Mouse (Mus musculus) kidney, adult 8-10 months (tissue): ENCODE data around the gene 4930550C14Rik.

Experiments
- DNase-seq, 2 experiments: peaks; one replicate each; pipeline ENCODE4 v3.0.0; 2022

Gene 4930550C14Rik

DNA sequence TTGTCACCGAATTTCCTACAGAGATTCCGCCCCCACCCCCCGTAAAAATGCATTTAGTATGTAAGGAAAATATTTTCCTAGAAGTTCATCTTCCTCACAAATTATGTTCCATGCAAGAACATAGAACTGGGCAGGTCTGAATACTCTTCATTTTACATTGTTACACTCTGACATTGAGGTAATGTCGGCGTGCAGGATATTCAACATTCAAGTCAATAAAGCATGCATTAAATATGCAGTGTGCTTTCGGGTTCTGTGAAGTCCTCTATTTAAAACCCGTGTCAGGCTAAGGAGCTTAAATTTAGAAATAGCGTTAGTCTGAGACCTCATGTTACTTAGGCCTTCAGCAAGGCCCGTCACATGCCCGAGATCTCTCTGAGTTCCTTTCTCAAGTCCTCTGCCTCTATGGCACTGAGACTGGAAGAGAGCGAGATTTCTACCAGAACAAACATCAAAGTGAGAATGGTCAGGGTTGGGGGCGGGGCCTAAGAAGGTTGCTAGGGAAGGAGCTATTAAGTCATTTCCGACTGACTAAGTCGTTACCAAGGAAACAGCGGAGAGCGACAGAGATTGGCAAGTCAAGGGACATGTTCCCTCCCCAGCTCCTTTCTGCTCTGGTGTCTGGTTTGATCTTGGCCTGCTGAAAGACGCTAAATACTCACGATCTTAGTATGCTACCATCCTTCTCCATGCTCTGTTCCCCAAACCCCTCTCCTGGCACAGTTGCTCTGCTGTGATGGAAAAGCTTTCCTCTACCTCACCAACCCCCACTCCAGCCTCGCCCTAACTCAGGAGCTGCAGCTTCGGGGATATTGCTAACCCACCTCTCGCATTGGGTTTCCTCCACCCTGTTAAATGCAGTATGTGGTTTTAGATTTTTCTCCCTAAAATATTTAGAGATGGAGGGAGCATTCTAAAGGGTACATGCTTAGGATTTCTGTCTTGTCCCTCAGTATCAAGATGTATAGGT lies 2.9 kb downstream of the 4930550C14Rik start:
- peak; percentile 71 to 75 for DNase-seq

DNA sequence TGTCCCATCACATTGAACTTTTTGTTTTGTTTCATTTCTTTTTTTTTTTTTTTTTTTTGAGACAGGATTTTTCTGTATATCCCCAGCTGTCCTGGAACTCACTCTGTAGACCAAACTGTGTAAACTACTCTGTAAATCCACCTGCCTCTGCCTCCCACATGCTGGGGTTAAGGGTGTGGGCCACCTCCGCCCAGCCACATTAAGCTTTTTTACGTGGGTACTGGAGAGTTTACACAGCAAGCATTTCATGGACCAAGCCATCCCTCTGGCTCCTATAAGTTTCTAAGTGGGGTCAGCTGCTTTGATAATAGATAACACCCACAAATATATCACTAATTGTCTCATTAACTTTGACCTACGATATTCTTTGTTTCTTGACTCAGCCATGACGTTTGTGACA lies 6.4 kb downstream of the 4930550C14Rik start:
- DNase-seq, result no peak

DNA sequence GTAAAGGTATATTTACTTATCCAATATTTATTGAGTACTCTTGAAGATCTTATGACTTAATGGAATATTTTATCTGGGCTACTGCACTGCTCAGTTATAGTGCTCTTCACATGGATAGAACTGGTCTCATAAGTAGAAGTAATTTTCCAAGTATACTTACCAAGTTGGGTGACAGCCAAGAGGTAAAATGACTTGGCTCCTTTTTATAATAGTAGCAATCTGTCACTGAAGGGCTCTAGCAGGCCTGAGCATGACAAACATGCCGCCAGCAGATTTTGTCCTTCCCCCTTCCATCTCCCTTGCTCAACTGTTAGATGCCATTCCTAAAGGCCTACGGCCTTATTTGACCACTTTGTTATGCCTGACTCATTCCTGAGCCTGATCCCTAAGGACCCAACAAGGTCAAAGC lies 6.8 kb downstream of the 4930550C14Rik start:
- DNase-seq, result peak in 1 of 2 experiments; percentile 53

DNA sequence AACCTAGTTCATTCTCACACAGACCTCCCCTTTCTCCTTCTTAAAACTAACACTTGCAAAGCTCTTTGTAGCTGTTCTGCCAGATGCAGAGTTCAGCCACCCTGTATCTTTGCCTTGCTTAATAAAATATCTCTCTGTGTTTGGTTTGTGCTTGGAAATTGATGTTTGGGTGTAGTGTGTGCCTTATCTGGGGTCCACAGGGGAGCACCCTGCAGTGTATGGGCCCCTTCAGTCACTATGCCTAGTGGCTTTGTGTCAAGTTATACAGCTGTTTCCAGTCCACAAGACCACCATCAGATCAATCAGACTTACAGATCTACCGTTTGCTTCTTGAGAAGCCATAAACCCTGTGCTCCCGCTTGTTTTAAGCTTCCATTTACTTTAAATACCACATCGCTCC lies 7.3 kb downstream of the 4930550C14Rik start:
- no peak for DNase-seq

DNA sequence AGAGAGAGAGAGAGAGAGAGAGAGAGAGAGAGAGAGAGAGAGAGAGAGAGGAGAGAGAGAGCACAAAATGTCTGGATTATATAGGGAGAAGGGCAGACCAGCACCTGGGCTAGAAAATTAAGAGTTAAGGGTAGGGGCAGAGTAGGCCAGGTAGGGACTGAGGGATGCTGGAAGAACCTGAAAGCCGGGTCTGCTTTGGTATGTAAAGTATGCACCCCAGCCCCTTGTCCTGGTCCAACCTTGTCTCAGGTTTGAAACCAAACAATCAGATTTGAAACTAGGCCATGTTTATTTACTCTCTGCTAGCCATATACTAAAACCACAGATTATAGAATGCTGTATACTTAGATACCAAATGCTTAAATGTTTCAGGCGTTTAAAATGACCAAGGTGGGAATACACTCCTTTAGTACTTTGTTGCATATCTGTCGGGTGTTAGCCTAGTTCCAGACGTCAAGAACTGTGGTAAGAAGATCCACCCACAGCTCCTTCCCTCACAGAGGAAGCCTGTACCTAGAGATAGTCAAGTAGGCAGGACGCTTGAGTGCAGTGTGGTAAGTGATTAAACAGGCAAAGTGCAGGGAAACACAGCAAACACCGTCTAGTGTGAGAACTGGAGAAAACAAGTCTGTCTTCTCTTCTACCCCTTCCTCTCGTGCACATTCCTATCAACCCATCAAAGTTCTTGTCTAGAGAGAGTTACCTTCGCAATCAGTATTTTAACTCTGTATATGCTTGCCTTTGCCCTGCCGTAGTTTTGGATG lies 20.2 kb downstream of the 4930550C14Rik start:
- no peak for DNase-seq

DNA sequence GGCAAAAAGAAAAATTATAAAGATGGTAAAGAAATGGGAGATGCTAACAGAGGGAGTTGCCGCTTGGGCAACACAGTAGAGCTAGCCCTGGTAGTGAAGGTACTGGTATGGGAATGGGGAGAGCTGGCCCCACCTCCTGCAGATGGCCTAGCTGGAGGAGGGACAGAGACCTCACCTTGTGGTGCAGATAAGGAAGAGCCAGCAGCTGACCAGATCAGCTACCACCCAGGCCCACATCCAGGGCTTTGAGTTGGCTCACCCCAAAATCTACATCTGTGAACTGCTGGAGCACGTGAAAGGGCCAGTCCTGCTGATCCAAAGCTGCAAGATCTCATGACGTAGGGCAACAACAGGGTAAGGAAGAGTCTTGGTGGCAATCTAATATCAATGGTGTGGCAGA lies 24.6 kb downstream of the 4930550C14Rik start:
- no peak for DNase-seq

DNA sequence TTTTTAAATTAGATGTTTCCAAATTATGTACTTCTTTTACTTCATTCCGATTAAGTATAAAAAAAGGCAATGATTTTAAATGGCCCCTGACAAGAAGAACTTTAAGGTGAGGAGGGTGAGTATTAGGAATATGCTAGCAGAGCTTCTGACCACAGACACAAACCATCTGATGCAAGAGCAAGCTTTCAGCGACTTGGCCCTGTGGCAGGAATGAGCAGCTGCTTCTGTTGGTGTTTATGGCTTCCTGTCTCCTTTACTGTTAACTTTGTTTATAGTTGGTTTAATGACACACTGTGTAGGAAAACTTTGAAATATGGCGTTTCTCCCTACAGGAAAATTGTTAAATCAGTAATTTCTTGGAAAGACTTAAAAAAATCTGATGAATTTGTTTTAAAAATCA lies 25.5 kb downstream of the 4930550C14Rik start:
- no peak for DNase-seq

DNA sequence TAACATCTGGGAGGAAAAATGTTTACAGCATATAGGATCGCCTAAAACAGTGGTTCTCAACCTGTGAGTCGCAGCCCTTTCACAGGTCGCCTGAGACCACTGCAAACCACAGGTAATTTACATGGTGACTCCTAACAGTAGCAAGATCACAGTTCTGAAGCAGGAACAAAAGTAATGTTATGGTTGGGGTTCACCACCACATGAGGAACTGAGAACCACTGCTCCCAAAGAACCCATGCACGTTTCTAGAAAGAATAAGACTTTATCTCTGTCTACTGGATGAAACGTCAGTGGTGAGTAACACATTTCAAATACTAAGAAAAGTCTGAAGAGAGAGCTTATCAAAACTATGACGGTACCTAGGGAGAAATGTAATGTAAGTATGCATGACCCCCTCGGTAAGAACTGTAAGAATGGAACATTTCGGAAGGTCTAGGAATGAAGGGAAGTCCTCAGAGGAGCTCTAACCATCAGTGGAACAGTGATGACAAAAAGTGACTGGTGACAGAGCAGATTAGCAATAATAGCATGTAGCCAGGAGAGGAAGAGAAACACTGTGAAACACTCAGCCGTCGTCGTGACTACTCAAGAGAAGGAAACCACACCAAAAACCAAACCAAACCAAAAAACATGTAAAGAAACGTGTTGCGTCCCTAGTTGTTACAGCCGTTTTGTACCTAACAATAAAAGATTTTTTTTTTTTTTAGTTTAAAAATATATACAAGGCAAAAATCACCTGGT lies 33.9 kb downstream of the 4930550C14Rik start:
- no peak for DNase-seq

DNA sequence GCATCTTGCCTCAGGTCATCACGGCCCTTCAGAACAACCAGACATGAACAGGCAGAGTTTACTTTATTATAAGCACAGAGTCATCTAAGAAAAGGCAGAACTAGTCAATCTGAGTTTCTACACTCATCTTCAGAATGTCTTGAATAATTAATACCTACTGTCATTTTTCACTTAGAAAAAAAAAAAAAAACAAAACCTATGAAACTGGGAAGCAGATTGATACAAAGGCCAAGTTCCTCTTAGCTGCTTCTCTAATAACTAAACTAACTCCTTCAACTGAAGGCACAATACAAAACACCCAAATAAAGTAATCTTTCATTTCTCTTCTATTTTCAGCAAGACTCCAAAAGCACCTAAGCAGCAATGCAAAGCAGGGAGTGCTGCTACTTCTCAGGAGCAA lies 48.5 kb downstream of the 4930550C14Rik start:
- DNase-seq, result no peak

DNA sequence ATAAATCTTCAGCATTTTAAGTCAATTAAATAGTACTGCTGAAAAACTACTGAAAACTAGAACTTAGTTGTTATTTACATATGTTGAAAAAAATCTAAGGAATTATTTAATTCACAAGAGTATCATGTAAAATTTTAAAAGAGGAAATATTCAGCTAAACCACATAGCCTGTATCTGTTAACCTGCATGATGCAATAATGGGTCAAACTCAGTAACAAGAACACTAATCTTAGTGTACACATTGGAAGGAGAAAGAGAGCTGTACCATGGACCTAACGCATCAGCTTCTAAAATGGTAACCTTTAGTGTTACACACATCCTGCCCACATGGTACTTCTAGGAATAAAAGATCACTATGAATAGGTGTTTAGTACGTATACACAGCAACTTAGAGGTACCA lies 49.9 kb downstream of the 4930550C14Rik start:
- no peak for DNase-seq

DNA sequence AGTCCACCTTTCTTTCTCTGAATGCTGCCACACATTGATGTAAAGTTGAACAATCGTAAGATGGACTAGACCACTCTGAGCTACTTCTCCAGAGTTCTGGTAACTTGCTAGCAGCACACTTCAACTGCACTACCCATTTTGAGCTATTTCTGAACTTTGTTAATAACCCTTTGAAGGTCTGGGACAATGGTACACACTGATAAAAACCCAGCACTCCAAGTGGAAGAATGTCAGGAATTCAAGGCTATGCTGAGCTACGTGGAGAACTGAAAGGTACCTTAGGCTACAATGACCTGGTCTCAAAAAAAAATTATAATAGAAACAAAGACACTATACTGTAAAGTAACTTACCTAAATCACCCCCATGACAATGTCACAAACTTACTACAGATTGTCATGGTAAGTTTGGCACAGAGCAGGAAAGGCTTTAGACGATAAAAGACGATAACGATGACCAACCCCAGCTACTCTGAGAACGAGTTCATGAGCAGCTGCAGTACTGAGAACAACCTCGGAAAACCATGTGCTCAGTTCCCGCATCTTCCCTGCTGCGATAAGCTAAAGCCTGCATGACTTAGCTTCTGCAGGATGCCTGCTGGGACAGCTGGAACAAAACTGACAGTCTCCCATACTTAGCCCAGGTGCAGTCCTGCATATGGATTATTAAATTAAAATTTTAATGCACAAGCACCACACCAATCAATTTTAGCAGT lies 70.8 kb downstream of the 4930550C14Rik start:
- DNase-seq, result no peak
